Mouse (Mus musculus): ENCODE data around the gene Wdfy3. TPM values are rescaled to one million over a fixed set of nuclear protein-coding genes. Genes with fewer than 3 reads are reported as not detected.
"Not testable (repeated sequence)": the region's sequence is repeated elsewhere in the genome, so short reads cannot be mapped to it uniquely, and the experiment has no call there.

Wdfy3 gene
- total RNA-seq, 2 experiments from 2014 or later = 31.2 to 31.9 TPM

DNA sequence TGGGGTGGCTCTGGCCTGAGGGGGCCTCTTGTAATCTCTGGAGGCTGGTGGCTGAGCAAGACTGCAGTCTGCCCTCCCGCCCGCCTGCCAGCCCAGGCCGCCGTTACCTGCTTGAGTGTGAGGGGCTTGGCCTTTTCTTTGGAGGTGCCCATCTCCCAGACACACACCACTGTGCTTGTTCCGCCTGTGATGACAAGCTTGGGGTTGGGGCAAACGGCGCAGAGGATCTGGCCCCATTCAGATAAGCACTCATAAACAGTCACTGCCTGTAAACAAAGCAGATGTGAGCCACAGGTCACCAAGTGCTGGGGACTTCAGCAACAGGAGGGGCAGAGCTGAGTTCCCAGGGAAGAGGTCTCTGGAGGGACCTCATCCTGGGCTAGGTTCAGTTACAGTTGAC lies 218.6 kb downstream of the Wdfy3 start:
- intact Hi-C loops (cut with DNase I) = no loop called here
- no peak for DNase-seq

DNA sequence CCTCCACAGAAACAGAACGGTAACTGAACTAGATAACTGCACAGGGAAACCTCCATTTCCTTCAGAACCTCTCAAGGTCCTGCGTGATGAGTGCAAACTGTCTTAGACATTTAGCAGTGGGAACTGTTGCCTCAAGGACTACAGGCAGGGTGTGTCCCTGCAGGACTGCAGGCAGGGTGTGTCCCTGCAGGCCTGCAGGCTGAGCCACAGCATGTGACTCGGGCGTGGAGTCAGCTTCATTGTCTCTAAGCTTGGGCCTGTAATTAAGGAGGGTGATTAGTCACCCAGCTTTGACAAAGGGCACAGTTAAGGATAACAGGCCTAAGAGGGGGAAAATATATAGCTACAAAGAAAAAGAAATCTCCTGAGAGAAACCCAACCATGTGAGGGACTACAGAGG lies 222.0 kb downstream of the Wdfy3 start:
- DNase-seq = no peak
- intact Hi-C loops (cut with DNase I) = no loop called here

DNA sequence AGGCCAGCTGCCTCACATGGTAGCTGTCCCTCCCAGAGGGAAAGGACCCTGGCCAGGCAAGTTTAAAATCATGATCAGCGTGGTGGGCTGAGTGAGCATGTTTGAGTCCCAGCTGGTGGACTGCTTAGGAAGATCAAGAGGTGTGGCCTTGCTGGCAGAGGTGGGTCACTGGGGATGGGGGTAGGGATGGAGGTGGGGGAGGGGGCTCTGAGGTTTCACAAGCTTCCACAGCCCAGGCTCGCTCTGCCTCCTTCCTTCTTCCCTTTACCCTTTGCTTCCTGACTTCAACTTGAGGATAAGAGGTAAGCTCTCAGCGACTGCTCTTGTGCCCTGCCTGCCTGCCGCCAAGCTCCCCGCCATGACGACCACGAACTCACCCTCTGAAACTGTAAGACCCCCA lies 222.4 kb downstream of the Wdfy3 start:
- DNase-seq = no peak
- intact Hi-C loops (cut with DNase I) = no loop called here

DNA sequence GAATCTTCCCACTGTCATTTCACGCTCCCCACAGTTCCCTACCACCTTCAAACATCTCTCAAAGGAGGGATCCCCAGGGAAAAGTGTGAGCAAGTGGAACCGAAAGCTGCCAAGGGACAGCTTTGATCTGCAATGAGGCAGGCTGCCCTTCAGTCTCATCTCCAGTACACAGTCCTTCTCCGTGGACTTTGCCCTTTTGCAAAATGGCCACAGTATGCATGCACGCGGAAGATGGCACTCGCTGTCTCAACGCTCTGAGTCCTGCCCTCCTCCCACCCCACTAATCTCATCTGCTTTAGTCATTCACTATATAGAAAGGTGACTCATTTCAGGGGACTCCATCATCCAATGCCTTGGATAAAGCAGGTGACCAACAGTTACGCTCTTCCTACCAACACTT lies 223.8 kb downstream of the Wdfy3 start:
- intact Hi-C loops (cut with DNase I) = no loop called here
- DNase-seq = no peak

DNA sequence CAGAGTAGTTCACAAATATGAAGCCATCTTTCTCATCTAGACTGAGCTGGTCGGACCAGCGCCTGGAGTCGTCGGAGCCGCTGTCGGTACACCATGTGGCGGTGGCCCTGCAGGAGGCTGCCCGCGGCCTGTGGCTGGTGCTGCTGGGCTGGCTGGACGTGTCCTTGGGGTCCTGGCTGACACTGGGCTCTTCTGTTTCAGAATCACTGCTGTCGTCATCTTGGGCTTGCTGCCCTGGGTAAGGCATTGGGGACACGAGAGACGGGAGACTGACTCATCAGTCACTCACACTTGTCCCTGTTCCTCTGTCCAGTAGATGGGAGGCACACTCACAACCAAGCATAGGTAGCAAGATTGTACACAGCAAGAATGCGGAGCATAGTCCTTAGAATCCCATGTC lies 224.7 kb downstream of the Wdfy3 start:
- intact Hi-C loops (cut with DNase I) = no loop called here
- no peak for DNase-seq

DNA sequence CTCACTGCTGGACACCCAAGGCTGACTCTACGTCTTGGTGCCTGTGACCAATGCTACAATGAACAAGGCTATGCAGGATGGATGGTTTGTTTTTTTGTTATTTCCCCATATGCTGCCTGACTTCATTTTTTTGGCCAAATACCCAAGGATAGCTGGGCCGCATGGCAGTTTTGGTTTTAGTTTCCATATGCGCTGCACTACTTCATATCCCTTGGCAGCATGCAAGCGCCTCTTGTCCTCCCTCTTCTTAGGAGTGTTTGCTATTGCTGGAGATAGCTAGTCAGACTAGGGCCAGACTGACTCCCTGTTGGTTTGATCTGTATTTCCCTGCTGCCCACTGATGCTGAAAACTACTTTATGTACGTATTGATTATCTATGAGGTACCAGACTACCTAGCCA lies 229.2 kb downstream of the Wdfy3 start:
- no peak for DNase-seq
- intact Hi-C loops (cut with DNase I) = no loop called here

DNA sequence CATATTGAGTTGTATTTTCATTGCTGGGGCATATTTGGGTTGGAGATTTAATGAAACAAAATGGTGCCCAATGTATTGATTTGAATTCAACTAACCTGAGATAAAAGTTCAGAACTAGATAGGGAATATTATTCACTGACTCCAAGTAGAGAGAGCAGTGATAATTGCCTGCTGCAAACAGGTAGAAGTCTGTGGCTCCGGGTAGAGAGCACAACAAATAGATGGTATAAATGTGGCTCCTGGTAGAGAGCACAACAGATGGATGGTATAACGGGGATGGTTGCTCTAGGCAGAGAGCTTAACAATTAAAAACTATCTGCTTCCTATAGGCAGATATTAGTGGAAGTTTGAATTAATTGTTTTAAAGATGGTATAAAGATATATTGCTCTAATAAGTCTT lies 232.1 kb downstream of the Wdfy3 start:
- DNase-seq; intact Hi-C loops (cut with DNase I): not testable (repeated sequence)

DNA sequence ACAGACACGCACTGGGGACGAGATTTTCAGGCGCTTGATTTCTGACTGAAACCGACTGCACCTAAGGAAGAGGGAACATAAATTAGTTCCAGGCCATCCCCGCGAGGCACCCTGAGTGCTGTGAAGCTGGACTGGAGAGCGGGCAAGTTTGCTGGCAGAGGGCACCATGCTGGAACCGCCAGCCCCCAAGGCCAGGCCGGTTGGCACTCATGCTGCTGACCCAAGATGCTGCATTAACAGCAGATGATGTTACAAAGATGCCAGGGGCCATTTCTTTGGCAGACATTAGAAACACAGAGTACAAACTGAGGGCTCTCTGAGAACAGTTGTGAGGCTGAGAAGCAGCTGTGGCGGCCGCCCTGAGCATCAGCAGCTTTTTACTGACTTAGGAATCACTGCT lies 233.5 kb downstream of the Wdfy3 start:
- intact Hi-C loops (cut with DNase I) = no loop called here
- DNase-seq = no peak

DNA sequence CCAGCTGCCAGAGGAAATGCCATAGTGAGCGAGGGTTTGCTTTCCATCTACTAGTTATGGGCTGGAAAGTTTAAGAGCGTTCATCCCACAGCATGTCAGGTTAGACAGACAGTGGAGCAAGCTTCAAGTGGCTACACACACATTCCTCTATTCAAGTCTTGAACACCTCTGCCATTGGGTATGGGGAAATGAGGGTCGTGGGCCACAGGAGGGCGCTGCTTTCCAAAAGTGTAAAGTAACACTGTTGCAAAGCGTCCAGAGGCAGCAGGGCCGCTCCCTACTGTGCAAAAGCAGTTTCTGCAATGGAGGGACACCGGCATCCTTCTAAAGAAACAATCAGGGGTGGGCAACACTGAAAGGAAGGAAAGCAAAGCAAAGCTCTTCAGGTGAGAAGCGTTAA lies 235.8 kb downstream of the Wdfy3 start:
- intact Hi-C loops (cut with DNase I) = no loop called here
- DNase-seq = no peak

DNA sequence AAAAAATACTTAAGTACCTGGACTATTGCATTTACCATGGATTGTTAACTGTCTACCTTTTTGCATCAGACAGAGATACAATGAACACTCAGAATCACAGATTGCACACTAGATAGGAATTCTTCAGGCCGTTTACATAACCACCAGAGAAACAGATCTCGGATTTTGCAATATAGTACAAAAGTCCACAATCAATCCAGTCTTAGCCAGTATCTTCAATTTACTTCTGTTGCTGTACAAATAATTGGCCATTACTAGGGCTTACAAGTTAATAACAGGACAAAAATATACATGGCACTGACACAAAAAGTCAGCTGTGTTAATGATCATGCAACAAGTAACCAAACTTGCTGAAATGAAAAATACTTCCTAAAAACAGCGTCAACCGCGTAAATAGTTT lies 236.7 kb downstream of the Wdfy3 start:
- intact Hi-C loops (cut with DNase I) = no loop called here
- DNase-seq = no peak

DNA sequence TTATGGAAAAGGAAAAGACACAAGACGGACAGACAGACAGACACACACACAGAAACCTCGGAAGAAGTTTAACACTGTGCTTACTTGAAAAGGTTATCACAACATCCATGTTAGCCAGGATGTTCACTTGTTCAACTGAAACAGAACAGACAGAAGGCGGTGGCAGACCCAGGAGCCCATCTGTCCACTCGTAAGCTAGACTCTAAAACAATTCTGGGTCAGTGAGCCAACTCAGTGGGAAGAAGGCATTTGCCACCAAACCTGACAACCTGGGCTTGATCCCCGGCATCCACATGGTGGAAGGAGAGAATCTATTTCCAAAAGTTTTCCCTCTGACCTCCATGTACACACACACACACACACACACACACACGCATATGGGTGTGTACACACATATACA lies 237.7 kb downstream of the Wdfy3 start:
- DNase-seq = no peak
- intact Hi-C loops (cut with DNase I) = no loop called here

DNA sequence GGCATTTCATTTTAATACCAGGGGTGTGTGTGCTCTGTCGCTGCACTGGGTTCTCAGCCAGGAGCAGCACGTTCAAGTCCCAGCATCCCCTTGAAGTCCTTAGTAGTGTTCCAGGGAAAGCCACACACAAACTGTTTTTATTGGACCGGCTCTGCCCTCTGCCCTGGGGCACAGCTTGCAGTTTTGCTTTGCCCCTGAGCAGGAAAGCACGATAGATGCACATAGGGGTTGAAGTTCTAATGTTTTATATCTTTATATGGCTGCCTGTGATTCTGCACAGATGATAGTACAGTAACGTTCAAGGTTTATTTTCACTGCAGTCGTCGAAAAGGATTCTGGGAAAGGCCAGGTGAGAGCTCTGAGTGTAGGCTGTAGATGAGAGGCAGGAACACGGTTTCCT lies 239.5 kb downstream of the Wdfy3 start:
- no peak for DNase-seq
- intact Hi-C loops (cut with DNase I) = no loop called here

DNA sequence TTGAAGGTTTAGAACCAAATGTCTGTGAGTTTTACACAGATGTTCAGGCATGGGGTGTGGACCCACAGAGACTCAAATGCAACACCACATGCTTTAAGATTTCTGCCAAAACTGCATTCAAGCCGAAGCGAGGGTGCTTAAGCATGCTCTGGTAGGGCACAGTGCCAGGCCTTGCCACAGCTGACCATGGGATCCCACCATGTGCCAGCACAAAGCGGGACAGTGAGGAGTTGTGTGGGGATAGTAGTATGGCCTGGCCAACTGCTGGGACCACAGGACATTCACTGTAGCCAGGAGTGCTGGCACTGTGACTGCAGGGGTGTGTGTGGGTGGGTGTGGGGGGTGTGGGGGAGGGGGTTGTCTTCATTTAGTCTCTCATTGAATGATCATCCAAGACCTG lies 240.8 kb downstream of the Wdfy3 start:
- intact Hi-C loops (cut with DNase I) = no loop called here
- no peak for DNase-seq

DNA sequence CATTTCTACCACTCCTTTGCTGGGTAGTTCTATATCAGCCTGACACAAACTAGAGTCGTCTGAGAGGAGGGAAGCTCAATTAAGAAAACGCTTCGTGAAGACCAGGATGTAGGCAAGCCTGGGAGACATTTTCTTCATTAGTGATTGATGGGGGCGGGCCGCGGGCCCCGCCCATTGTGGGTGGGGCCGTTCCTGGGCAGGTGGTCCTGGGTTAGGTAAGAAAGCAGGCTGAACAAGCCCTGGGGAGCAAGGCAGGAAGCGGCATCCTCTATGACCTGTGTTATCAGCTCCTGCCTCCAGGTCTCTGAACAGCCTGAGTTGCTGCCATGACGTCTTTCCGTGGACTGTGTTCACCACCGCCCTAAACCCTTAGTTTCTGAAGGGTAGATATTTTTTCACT lies 242.2 kb downstream of the Wdfy3 start:
- DNase-seq = no peak
- intact Hi-C loops (cut with DNase I) = no loop called here

DNA sequence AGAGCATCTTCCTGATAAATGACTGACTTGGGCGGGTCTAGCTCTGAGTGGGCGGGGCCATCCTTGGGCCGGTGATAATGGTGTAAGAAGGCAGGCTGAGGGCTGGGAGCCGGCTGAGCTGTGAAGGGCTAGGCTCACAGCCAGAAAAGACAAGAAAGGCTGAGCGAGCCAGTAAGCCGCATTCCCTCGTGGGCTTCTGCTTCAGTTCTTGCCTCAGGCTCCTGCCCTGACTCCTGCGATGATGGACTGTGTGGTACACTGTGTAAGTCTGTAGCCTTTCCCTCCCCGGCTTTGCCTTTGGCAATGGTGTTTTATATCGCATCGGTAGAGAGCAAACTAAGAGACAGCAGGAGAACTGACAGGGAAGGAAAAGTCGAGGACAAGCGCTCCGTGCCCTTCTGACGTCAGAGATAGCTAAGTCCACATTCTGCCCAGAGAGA lies 243.2 kb downstream of the Wdfy3 start:
- intact Hi-C loops (cut with DNase I) = no loop called here
- DNase-seq = peak; percentile 35

DNA sequence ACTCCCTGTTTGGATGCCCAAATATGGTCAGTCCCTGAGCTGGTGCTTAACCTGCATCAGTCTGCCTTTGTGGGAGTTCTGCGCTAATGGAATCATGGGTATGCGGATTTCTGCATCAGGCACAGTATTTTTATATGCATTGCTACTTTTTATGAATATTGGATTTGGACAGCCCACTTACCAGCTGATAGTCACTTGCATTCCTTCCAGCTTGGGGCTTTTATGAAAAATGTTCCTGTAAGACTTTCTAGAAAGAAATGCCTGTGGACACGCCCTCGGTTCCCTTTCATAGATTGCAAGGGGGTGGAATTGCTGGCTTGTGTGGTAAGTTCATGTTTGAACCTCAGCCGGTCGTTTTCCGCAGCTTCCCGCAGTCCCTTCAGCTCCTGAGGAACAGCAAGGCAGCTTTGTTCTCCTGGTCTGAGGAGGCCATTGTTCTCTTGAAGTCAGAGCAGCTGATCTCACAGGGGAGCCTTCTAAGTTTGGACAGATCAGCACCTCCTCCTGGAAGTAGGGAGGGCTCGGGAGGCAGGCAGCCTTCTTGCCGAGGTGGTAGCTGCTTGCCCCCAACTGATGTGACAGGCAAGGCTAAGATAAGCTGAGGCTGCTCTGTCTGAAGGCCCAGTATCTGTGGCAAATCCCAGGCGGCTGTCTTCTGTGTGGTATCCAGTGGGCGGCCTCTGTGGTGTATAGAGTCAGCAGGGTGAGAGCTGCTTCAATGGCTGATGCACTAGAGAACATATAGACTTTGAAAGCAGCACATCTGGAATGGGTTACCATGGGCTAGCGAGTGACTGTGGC lies 244.4 kb downstream of the Wdfy3 start:
- intact Hi-C loops (cut with DNase I) = no loop called here
- no peak for DNase-seq

DNA sequence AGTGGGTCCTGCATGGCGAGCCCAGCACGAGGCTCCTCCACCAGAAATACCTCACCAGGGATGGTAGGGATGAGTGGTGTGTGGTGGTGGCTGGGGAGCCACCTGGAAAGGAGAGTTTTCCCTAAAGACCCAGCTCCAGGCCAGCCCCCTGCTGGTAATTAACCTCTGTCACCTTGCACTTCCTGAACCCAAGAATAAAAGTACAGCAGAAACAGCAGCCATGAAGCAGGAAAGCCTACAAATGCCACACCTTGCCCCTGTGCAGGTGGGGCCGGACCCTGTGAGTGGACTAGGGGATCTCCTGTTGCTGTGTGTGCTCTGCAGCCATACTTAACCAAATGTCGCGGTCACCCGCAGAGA lies 247.4 kb downstream of the Wdfy3 start:
- DNase-seq = no peak
- intact Hi-C loops (cut with DNase I) = no loop called here

DNA sequence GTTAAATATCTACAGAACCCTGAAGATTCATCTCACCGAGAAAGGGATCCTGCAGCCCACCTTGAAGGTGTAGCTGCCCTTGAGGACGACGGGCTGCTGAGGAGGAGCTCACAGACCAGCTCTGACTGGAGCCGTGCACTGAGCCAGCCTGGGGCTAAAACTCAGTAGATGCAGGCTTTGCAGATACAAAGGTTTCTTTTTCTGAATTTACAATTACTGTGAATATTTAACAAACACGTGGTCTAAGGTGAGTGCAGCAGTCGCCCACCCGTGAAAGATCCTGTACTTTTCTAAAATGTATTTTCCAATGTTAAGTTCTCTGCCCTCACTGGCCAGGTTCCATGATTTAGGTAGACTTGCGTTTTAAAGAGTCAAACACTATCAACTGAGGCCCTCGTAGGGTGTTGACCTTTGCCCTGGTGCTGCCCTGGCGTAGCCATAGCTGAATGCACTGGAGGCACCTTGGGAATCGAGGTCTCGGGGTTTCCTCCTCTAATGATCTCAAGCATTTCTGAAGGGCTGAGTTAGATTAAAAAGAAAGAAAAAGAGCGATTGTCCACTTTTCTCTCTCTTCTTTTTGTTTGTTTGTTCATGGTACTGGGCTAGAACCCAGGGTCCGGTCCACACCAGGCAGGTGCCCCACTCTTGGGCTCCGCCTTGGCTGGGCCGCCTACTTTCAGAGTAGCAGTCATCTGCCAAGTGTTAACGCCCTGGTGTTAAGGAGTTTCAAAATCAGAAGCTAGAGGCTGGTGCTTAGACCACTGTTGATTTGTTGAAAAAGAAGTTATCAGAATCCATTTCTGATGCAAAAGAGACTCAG lies 248.0 kb downstream of the Wdfy3 start:
- intact Hi-C loops (cut with DNase I) = no loop called here
- DNase-seq = no peak

DNA sequence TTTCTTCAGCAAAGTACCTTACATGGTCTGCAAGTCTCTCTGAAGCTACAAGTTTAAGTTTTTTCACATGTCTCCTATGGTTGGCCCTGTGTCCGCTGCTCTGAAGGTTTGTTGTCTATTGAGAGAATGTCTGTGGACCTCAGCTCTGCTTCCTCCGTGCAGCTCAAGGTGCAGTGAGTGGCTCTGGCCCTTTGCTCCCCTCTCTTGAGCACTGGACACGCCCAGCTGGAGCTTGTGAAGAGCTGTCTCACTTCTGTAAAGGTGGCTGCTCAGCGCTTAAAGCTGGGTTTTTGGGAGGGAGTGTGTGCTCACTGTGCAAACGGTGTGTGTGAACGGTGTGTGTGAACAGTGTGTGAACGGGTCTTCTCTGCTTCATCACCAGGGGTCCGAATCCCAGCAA lies 248.7 kb downstream of the Wdfy3 start:
- intact Hi-C loops (cut with DNase I) = no loop called here
- no peak for DNase-seq

DNA sequence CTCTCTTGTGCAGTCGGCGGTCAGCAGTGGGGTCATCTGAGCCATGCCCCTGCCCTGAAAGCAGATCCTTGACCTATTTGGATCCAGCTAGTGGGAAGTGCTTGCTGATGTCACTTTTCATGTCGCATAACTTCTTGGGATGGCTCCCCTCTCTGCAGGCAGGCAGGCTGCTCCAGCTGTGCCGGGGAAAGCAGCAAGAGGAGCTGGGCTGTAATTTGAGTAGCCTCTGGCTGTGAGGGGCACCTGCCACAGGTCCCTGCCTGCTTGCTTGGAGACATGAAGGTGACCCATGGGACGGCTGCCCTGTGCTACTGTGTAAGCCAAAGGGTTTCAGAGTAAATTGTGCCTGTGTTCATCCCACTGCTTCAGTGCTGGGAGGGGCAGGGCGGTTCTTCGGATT lies 249.9 kb downstream of the Wdfy3 start:
- DNase-seq = no peak

DNA sequence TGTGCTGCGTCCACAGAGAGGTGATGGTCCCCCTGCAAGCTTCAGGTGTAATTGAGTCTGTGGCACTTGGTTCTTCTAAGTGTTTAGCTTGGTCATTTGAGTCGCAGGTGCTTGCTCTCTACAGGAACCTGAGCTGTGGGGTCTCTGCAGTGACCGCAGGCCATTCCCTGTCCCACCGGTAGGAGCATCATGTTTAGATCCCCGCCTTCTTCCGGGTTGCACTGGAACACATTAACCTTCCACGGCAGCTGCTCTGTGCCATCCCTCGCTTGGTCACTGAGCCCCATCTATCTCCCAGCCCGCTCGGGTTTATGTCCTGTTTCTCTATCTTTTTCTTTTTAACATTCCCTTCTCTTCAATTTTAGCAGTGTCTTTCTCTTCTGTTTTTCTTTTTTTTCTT lies 250.5 kb downstream of the Wdfy3 start:
- intact Hi-C loops (cut with DNase I) = no loop called here
- no peak for DNase-seq

More for the DNA sequence above, 249.9 kb downstream of the Wdfy3 start:
- intact Hi-C loops (cut with DNase I) = no loop called here

DNA sequence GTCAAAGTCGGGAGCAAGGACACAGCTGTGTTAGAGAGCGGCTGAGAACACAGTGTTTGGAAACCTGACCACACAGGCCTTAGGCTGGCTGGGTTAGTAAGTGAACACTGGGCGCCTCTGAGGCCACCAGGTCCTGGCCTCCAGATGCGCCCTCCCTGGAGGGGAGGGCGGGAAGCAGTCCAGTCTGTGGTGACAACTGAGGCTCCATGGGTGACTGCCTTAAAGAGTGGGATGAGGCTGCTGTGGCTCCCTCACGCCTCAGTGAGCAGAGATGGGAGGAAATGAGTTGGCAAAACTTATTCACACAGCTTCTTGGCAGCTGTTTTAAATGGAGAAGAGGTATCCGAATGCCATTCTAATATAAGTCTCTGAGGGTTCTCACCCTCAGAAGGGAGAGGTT lies 252.9 kb downstream of the Wdfy3 start:
- DNase-seq = no peak
- intact Hi-C loops (cut with DNase I) = no loop called here

Data from heart, postnatal 36 days (tissue).